In genomic region chr3:40505451-40506014, GRCm38 (mm10) we compare ENCODE assay signal across 11 mouse cellular contexts.
"Had no signal": no experiment of that assay in that cellular context is flagged by ENCODE, and none has a peak within 500 bp of the region (broad histone marks: within the 10 kb centered on the region; RNA-seq: fewer than 3 reads in every experiment).

No protein-coding gene starts in this region.

- H3K9ac ChIP-seq: intestine, embryonic 15.5 days; liver, embryonic 12.5 days; midbrain, embryonic 12.5 days; neural tube, embryonic 13.5 days had no signal

- H3K4me2 ChIP-seq: intestine, embryonic 15.5 days; liver, embryonic 12.5 days; midbrain, embryonic 12.5 days; neural tube, embryonic 13.5 days had no signal

- H3K4me3 ChIP-seq: intestine, embryonic 15.5 days; liver, embryonic 12.5 days; midbrain, embryonic 12.5 days; neural tube, embryonic 13.5 days had no signal

- DNase-seq: kidney, adult 18-20 months; kidney, postnatal 14 days; right cerebral cortex, postnatal 14 days; thymus, adult 18-20 months; thymus, postnatal 14 days had no signal

- ATAC-seq: intestine, embryonic 15.5 days; liver, embryonic 12.5 days; lung, postnatal 0 days; midbrain, embryonic 16.5 days had no signal

- H3K9me3 ChIP-seq: intestine, embryonic 15.5 days; liver, embryonic 12.5 days; midbrain, embryonic 12.5 days; neural tube, embryonic 13.5 days had no signal

- H3K27me3 ChIP-seq: intestine, embryonic 15.5 days; liver, embryonic 12.5 days; midbrain, embryonic 12.5 days; neural tube, embryonic 13.5 days had no signal

- H3K36me3 ChIP-seq: intestine, embryonic 15.5 days; liver, embryonic 12.5 days; midbrain, embryonic 12.5 days; neural tube, embryonic 13.5 days had no signal

- H3K27ac ChIP-seq: intestine, embryonic 15.5 days; liver, embryonic 12.5 days; midbrain, embryonic 12.5 days; neural tube, embryonic 13.5 days had no signal

- H3K4me1 ChIP-seq: liver, embryonic 12.5 days; midbrain, embryonic 12.5 days; neural tube, embryonic 13.5 days had no signal
